Mouse (Mus musculus): Measurements from ENCODE around the gene Adamtsl3. TPM values are rescaled to one million over a fixed set of nuclear protein-coding genes. Genes with fewer than 3 reads are reported as not detected.
A peak's percentile ranks its signal among the peaks of the same experiment; 100 is the strongest.
"Not testable (repeated sequence)": the region's sequence is repeated elsewhere in the genome, so short reads cannot be mapped to it uniquely, and the experiment has no call there.

Adamtsl3 gene
- total RNA-seq, 4 experiments from 2014 or later = 0.65 to 2.1 (median 1.2) TPM

- no peak for DNase-seq
Measured at GRCm38 (mm10) chr7:82364567-82364966, 29.1 kb downstream of the Adamtsl3 start.

DNA sequence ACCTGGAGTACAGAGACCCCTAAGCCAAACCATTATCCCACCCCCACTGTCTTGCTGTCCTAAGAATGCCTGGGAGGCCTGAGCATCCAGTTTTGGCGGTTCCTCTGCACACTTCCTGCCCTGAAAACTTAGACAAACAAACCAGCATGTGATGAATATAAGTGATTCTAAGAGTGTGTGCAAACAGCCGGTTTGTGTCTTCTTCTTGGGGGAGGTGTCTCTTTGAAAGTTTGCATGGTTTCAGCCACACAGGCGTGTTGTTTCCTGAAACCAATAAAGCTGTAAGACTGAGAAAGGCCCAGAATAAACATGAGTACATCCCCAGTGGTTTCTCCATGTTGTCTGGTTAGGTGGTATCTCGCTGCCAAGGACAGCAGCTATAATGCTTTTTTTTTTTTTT lies 30.6 kb downstream of the Adamtsl3 start:
- no peak for DNase-seq

DNA sequence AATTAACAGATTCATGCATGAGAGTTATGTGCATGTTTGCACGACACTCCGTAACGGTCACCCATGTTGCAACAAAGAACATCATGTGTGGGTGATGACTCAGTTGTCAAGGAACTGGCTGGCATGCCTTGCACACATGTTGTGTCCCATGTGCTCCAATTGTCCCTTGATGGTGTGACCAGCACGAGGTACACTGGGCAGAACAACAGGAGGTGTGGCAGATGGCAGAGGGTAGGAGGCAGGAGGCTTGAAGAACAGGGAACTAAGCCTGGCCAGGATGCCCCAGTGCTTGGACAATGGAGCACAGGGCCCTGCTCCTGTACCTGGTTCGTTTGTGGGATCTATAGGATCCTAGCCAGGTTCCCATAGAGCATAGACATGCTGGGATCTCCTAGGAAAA lies 31.0 kb downstream of the Adamtsl3 start:
- DNase-seq = no peak

- no peak for DNase-seq
Measured at GRCm38 (mm10) chr7:82368047-82368446, 32.6 kb downstream of the Adamtsl3 start.

DNA sequence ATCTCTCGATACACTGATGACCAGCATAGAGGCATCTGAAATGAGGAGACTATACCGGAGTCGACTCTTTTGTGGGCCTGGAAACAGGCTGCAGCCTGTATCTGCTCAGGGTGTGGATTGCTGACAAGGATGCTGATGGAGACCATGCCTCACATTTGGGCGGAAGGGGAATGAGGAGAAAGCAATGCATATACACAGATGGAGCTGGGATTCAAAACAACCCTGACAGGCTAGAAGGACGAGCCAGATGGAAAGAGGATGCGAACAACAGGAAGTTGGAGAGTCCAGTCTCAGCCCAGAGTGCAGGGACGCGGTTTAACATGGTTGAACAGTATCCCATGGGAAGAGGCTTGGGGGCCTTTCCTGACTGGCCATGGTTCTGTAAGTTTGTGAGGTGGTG lies 34.6 kb downstream of the Adamtsl3 start:
- no peak for DNase-seq

DNA sequence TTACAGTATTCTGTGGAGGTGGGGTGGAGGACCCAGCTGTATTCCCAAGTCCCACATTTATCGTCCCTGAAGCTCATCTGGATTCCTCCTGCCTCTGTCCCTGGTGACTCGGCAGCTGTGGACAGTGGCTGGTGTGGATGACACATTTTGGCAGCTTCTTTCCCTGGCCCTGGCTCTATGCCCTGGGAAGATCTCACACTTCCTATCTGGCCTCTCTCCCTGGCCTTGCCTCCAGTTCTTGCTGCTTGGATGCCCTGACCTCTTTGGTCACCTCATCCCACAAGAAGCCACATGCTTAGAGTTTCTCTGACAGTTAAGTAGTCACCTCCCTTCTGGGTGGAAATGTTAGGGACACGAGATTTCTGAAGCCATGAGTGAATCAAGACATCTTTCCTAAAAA lies 35.9 kb downstream of the Adamtsl3 start:
- peak; percentile 24 for DNase-seq

DNA sequence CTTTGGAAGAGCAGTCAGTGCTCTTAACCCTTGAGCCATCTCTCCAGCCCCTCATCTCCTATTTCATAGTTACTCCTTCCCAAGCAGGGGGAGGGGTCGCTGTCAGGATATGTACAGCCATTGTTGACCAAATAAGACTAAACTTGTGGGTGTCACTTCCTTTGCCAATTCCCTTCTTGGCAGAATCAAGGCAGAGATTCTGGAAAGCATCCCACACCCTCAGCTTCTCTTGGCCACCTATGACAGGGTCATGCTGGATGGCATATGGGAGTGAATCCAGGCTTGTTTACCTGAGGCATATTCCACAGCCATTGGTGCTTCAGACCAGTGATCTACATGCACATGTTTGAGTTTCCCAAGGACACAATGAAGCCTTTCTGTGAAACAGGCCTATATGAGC lies 42.8 kb downstream of the Adamtsl3 start:
- no peak for DNase-seq

DNA sequence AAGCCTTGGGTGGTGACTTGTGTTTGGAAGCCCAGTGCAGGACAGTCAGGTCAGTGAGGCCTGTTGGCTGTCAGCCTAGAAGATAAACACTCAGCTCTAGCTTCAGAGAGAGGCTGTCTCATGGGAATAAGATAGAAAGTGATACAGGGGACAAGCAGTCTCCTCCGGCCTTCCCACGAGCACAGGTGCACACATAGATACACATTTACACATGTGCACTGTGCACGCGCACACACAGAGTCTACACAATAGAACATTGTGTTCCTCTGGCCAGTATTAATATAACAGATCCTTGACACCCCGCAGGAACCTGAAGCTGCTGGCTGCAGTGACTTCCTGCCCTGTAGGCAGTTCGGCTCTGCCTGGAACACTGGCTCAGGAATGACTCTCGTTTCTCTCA lies 44.3 kb downstream of the Adamtsl3 start:
- DNase-seq = no peak

DNA sequence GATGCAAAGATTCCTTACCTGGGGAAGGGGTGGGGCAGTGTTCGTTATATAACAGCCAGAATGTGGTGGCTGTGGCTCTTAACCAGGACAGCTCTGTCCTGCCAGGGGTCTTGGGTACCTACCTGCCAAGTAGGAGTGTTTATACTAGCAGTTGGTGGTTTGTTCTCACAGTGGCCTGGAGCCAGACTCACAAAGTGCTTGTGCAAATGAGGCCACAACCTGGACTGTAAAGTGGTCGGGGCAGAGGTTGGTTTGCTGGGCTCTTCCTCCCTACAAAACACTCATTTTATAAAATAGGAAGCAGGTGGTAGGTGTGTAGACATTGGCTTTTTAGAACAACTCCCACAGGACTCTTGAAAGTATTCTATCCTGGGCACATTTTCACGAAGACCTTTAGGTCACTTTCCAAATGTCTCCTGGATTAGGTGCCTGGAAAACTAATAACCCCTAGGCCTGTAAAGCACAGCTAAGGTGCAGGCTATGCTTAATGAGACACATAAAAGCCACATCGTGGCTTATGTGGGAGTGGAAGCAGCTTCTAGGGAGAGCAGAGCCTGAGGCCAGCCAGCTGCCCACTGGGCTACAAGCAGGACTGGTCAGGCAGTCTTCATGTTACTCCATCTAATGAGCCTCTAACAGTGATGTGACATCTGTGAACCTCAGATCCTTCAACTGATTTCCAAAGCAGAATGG lies 47.5 kb downstream of the Adamtsl3 start:
- no peak for DNase-seq

- no peak for DNase-seq
Measured at GRCm38 (mm10) chr7:82383536-82383848, 48.0 kb downstream of the Adamtsl3 start.

GRCm38 (mm10) chr7:82387121-82387520 lies 51.6 kb downstream of the Adamtsl3 start:
- DNase-seq = no peak

DNA sequence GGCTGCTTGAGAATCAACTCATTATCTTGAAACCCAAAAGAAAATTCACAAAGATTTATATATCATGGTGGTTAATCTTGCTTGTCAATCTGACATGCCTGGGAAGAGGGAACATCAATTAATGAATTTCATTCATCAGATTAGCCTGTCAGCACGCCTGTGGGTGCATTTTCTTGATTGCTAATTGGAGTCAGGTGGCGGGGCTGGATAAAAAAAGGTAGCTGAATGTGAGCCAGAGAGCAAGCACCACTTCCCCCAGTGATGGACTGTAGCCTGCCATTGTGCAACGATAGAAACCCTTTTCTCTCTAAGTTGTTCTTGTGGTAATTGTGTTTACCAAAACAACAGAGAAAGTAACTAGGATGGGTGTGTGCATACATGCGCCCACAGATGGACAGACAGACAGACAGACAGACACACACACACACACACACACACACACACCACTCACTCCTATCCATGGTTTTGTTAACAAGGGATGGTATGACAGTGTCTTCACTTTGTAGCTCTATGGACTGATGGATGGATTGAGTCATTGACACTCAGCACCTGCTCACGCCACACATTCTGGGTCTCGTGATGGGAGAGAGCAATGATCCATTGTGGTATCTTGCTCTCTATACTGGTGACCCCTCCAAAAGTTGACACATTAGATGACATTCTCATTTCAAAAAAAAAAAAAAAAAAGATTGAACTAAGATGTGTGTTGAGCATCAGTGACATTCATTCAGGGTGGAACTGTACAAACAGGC lies 59.1 kb downstream of the Adamtsl3 start:
- no peak for DNase-seq

DNA sequence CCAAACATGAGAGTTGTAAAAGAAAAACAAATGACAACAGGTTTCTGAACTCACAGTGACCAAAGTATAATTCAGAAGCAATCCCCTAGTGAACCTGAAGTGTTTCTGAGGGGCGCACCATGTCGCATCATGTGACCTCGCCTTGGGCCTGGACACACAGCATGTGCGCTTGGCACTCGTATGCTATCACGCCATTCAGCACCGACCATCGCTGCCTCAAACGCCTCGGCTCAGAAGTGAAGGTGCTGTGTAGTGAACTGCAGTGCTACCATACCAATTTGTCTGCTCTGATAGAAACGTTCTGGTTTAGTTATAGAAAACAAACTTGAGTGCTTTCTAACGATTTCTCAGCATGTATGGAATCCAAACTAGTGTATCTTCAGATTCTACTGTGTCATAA lies 59.7 kb downstream of the Adamtsl3 start:
- DNase-seq = no peak

DNA sequence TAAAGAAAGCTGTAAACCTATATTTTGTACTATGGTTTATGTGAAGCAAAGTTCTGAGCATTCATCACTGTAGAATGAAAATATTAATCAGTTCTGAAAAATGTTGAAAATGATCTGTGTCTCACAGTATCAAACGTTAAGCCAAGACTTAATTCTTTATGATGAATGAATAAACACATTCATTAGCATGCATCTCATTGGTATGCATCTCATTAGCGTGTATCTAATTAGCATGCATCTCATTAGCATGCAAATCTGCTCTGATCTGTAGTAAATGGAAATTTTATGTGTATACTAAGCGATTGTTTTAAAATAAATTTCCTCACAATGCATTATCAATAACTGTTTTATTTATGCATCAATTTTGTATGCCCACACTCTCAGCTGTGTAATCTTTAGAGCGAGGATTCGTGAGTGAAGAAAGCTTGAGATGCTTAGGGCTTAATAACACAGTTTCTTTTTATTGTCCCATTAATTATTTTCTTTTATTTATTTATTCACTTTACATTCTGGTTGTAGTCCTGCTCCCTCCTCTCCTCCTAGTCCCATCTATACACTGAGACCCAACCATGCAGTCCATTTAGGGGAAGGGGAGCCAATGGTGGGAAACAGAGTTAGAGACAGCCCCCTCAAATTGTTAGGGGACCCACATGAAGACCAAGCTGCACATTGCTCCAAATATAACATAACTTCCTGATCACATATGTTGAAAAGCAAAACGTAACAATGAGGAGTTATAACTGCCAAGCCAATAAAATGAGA lies 60.4 kb downstream of the Adamtsl3 start:
- DNase-seq = no peak

- no peak for DNase-seq
Measured at GRCm38 (mm10) chr7:82396869-82397268, 61.4 kb downstream of the Adamtsl3 start.

DNA sequence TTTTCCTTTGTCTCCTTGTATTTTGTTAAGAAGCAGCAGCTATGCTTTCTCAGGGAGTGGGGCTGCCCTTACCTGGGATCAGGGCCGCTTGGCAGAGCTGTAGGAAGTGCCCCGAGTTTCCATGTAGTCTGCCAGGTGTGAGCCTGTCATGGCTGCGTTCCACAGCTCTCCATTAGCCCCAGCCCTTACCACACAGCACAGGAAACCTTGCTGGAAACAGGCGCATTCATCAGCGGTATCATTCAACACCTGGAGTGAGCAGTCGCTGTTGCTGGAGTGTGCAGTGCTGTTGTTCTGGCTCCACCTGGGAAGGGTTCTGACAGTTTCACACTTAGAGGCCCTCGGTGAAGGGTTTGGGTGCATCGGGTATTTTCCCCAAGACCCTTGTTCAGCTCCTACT lies 62.1 kb downstream of the Adamtsl3 start:
- DNase-seq = no peak

GRCm38 (mm10) chr7:82405466-82406045 lies 70.1 kb downstream of the Adamtsl3 start:
- DNase-seq = no peak

DNA sequence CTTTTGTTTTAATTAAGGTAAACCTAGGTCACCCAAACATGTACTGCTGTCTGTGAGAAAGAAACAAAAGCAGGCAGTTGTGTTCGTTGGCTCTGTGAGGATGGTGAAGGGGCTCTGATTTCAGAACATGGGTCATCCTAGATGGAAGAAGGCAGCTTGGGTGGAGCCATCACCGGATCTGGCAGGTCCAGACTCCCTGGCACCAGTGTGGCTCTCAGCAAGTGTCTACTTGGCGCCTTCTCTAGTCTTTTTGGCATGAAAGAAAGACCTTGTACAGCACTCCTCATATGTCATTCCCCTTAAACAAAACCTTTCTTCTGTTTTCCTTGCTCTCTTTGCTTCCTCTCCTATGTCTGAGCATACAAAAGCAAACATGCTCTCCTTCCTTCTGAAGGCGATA lies 75.5 kb downstream of the Adamtsl3 start:
- DNase-seq = no peak

GRCm38 (mm10) chr7:82416653-82417052 lies 81.2 kb downstream of the Adamtsl3 start:
- DNase-seq = no peak

GRCm38 (mm10) chr7:82417053-82417452 lies 81.6 kb downstream of the Adamtsl3 start:
- no peak for DNase-seq

GRCm38 (mm10) chr7:82420329-82421052 lies 85.0 kb downstream of the Adamtsl3 start:
- DNase-seq = not testable (repeated sequence)

DNA sequence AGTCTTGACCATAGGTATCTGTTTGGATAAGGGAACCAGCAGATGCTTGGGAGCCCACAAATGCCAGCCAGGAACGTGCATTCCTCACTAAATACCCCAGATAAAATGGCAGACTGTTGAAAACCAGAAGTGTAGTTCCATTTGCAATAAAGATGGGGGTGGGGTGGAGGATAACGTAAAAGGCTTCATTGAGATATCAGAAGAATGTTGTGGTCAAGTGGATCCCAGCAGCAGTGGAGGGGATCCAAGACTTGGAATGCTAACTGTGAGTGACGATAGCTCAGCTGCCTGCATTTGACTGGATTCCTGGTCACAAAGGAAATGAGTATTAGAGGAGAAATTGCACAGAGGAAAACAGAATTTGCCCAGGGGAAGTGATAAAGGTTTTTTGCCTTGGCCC lies 87.1 kb downstream of the Adamtsl3 start:
- no peak for DNase-seq

DNA sequence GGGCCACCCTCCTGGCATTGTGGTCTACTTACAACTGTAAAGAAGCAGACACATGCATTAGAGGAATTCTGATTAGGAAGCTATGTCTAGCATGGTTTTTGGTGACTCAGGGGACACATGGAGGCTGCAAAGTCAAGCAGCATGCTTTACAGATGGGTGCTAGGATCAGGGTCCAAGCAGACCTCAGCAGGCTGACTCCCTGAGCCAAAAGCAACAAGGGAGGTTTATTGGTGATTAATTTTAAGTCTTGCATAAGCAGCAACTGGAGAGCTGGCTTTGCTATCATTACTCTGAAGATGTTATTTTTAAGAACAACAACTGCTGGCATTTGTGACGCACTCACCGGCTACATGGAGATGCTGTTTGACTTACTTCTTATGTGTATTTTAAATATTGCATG lies 88.1 kb downstream of the Adamtsl3 start:
- no peak for DNase-seq
